Mouse (Mus musculus): ENCODE results near the gene Itga3. TPM values are rescaled to one million over a fixed set of nuclear protein-coding genes. Genes with fewer than 3 reads are reported as not detected.

The Itga3 gene
- total and polyA plus RNA-seq, 3 experiments, result 5.8 to 53.0 (median 9.0) TPM

GRCm38 (mm10) chr11:95118505-95118904 lies 41.9 kb upstream of the Itga3 start:
- Histone ChIP-seq H3K4me1 (ENCODE audit: control insufficient read depth in 1 of 2, insufficient read depth in 2 of 2) (no peaks in the 10 kb centered on the region; a peak in 1 of 4 replicates), H3K79me2 (replicated peaks; ENCODE audit: control insufficient read depth, extremely low read depth, insufficient read depth, poor library complexity, severe bottlenecking) (no peaks in the 10 kb centered on the region), H3K4me3 (replicated peaks in 1 of 3; ENCODE audit: low read depth in 2 of 3, low read length in 2 of 3, poor library complexity in 1 of 3) (no peak overlapping the region), H3K27me3 (replicated peaks) (peaks cover 58% of the 10 kb centered on the region), H3K4me2 (ENCODE audit: insufficient read depth, low read depth, poor library complexity, severe bottlenecking) (no peak overlapping the region), H3K9me3 (replicated peaks; ENCODE audit: low read length) (no peaks in the 10 kb centered on the region), H3K36me3 (replicated peaks in 1 of 2; ENCODE audit: control insufficient read depth in 1 of 2, insufficient read depth in 1 of 2, low read length in 1 of 2) (no peaks in the 10 kb centered on the region), H3K9ac (ENCODE audit: insufficient read depth, low read depth) (no peak overlapping the region), H3K27ac (ENCODE audit: insufficient read depth, low read depth) (no peak overlapping the region)
- dilution Hi-C loops (cut with MboI; ENCODE audit: extremely low pct_ligation_motif_present, extremely low pct_unique_long_range_greater_than_20kb, low sequenced_read_pairs) (no loop called here), in situ Hi-C loops (cut with MboI; ENCODE audit: low pct_ligation_motif_present, low pct_unique_long_range_greater_than_20kb, low sequenced_read_pairs) (loop anchor here (10.0 kb wide), 1 partner anchor 406 kb away; no protein-coding TSS in a partner anchor)
- TF ChIP-seq SMC3 (IDR thresholded peaks at IDR 0.05; ENCODE audit: low read depth, low read length) (peak; percentile 100), RAD21 (IDR thresholded peaks at IDR 0.05; ENCODE audit: low read depth, low read length) (peak; percentile 98), ZC3H11A (IDR thresholded peaks at IDR 0.05; ENCODE audit: low read depth, low read length) (peak; percentile 84), KAT2A (IDR thresholded peaks at IDR 0.05; ENCODE audit: insufficient replicate concordance, low read length) (no peak), TCF12 (IDR thresholded peaks at IDR 0.05; ENCODE audit: low read depth, low read length) (0 out of 2 replicates have a peak, but pooled peaks have one; percentile 28), RCOR1 (conservative IDR thresholded peaks at IDR 0.05; ENCODE audit: low read depth, low read length) (no peak), ZNF384 (IDR thresholded peaks at IDR 0.05; ENCODE audit: low read depth, low read length) (no peak), IRF4 (IDR thresholded peaks at IDR 0.05; ENCODE audit: low read depth, low read length) (peak; percentile 36; the same call in 1 of the 2 replicates), MAX (IDR thresholded peaks at IDR 0.05; ENCODE audit: low read length) (0 out of 2 replicates have a peak, but pooled peaks have one; percentile 46), CTCF (conservative IDR thresholded peaks at IDR 0.05 in 1 of 2, IDR thresholded peaks at IDR 0.05 in 1 of 2; ENCODE audit: low read depth in 2 of 2, low read length in 2 of 2) (peak; percentile 55 to 99; a peak in 3 of 4 replicates), NELFE (IDR thresholded peaks at IDR 0.05; ENCODE audit: low read depth, low read length) (peak; percentile 56; the same call in 1 of the 2 replicates), POLR2A (IDR thresholded peaks at IDR 0.05; ENCODE audit: low read depth, low read length) (no peak)
- peak; percentile 61 for DNase-seq (ENCODE audit: extremely low read depth)

GRCm38 (mm10) chr11:95117030-95117429 lies 40.4 kb upstream of the Itga3 start:
- Histone ChIP-seq H3K9me3 (replicated peaks; ENCODE audit: low read length) (no peaks in the 10 kb centered on the region), H3K9ac (ENCODE audit: insufficient read depth, low read depth) (no peak overlapping the region), H3K4me2 (ENCODE audit: insufficient read depth, low read depth, poor library complexity, severe bottlenecking) (no peak overlapping the region), H3K79me2 (replicated peaks; ENCODE audit: control insufficient read depth, extremely low read depth, insufficient read depth, poor library complexity, severe bottlenecking) (no peaks in the 10 kb centered on the region), H3K27me3 (replicated peaks) (peaks cover 48% of the 10 kb centered on the region), H3K4me1 (ENCODE audit: control insufficient read depth in 1 of 2, insufficient read depth in 2 of 2) (no peaks in the 10 kb centered on the region; a peak in 1 of 4 replicates), H3K27ac (ENCODE audit: insufficient read depth, low read depth) (no peak overlapping the region), H3K4me3 (replicated peaks in 1 of 3; ENCODE audit: low read depth in 2 of 3, low read length in 2 of 3, poor library complexity in 1 of 3) (no peak overlapping the region), H3K36me3 (replicated peaks in 1 of 2; ENCODE audit: control insufficient read depth in 1 of 2, insufficient read depth in 1 of 2, low read length in 1 of 2) (no peaks in the 10 kb centered on the region)
- in situ Hi-C loops (cut with MboI; ENCODE audit: low pct_ligation_motif_present, low pct_unique_long_range_greater_than_20kb, low sequenced_read_pairs) (loop anchor here (10.0 kb wide), 1 partner anchor 408 kb away; no protein-coding TSS in a partner anchor), dilution Hi-C loops (cut with MboI; ENCODE audit: extremely low pct_ligation_motif_present, extremely low pct_unique_long_range_greater_than_20kb, low sequenced_read_pairs) (no loop called here)
- no peak for TF ChIP-seq MAX (IDR thresholded peaks at IDR 0.05; ENCODE audit: low read length)
- peak; percentile 17; the same call in 1 of the 2 replicates for TF ChIP-seq HCFC1 (IDR thresholded peaks at IDR 0.05; ENCODE audit: low read depth, low read length)
- peak; percentile 98 for TF ChIP-seq SMC3 (IDR thresholded peaks at IDR 0.05; ENCODE audit: low read depth, low read length)
- 0 out of 2 replicates have a peak, but pooled peaks have one; percentile 20 for TF ChIP-seq JUND (conservative IDR thresholded peaks at IDR 0.05; ENCODE audit: low read depth, low read length)
- TF ChIP-seq MEF2A (IDR thresholded peaks at IDR 0.05; ENCODE audit: borderline replicate concordance, low read depth, low read length), result peak; percentile 34; the same call in 1 of the 2 replicates
- 0 out of 2 replicates have a peak, but pooled peaks have one; percentile 20 for TF ChIP-seq ELF1 (IDR thresholded peaks at IDR 0.05; ENCODE audit: low read depth, low read length)
- TF ChIP-seq CTCF (conservative IDR thresholded peaks at IDR 0.05 in 1 of 2, IDR thresholded peaks at IDR 0.05 in 1 of 2; ENCODE audit: low read depth in 2 of 2, low read length in 2 of 2), result peak; percentile 98
- TF ChIP-seq BHLHE40 (IDR thresholded peaks at IDR 0.05; ENCODE audit: low read depth, low read length), result no peak
- peak; percentile 54 for TF ChIP-seq IRF4 (IDR thresholded peaks at IDR 0.05; ENCODE audit: low read depth, low read length)
- peak; percentile 62; the same call in 1 of the 2 replicates for TF ChIP-seq NELFE (IDR thresholded peaks at IDR 0.05; ENCODE audit: low read depth, low read length)
- no peak for TF ChIP-seq GABPA (IDR thresholded peaks at IDR 0.05; ENCODE audit: insufficient replicate concordance, low read depth, low read length)
- peak; percentile 82 for TF ChIP-seq ZC3H11A (IDR thresholded peaks at IDR 0.05; ENCODE audit: low read depth, low read length)
- no peak for TF ChIP-seq ZKSCAN1 (IDR thresholded peaks at IDR 0.05; ENCODE audit: borderline replicate concordance, low read depth, low read length)
- DNase-seq (ENCODE audit: extremely low read depth), result peak; percentile 86

Data from CH12.LX (cell line).